Mouse (Mus musculus) cortical plate, adult 2 months (tissue): ENCODE data around the gene Atp6v1g3.

Source experiments
- CTCF ChIP-seq: fragments of 200-500 bp; IDR thresholded peaks from 2 replicates; pipeline ENCODE4 v1.5.1; 2011; ENCODE audit warnings: mild to moderate bottlenecking, control low read depth, low read length; ENCODE audit not compliant: insufficient read depth; ENCODE audit errors: extremely low read depth
- POLR2A ChIP-seq: fragments of 200-500 bp; IDR thresholded peaks from 2 replicates; pipeline ENCODE4 v1.6.1; 2011; ENCODE audit warnings: mild to moderate bottlenecking, low read length, control low read depth; ENCODE audit not compliant: insufficient read depth; ENCODE audit errors: extremely low read depth

GRCm38 (mm10) chr1:138294487-138294886, 20.9 kb downstream of the Atp6v1g3 start:
- TF ChIP-seq CTCF (no peak), POLR2A (no peak)
